Mouse (Mus musculus): ENCODE measurements at regions not wholly inside any gene's neighbourhood (a gene's known extent, or its start where the extent isn't known, plus 50 kb on each side); places are given as distances from the start of the nearest gene placed in this dataset.
"Not testable (repeated sequence)": the region's sequence is repeated elsewhere in the genome, so short reads cannot be mapped to it uniquely, and the experiment has no call there.

- Histone ChIP-seq H3K4me3 (ENCODE audit: low read length) (no peak overlapping the region), H3K4me2 (ENCODE audit: low read depth, low read length) (no peak overlapping the region), H3K9ac (ENCODE audit: low read length) (no peak overlapping the region), H3K27me3 (ENCODE audit: control insufficient read depth, insufficient read depth, low read length) (no peaks in the 10 kb centered on the region), H3K27ac (ENCODE audit: low read length) (no peak overlapping the region), H3K36me3 (ENCODE audit: control insufficient read depth, insufficient read depth) (no peaks in the 10 kb centered on the region), H3K4me1 (ENCODE audit: control insufficient read depth, insufficient read depth, low read length) (no peaks in the 10 kb centered on the region), H3K9me3 (replicated peaks; ENCODE audit: control insufficient read depth, low read length) (no peaks in the 10 kb centered on the region)
- ATAC-seq (replicated peaks; ENCODE audit: extremely low read depth, insufficient read depth, low FRiP score), result no peak
- WGBS, result 70% methylated on average over 4 of the region's 4 CpGs
These were observed 66.0 kb upstream of the Thsd7a start for GRCm38 (mm10) chr6:12814972-12815770.

- H3K36me3 ChIP-seq (ENCODE audit: control insufficient read depth, insufficient read depth); H3K9ac ChIP-seq (ENCODE audit: low read length); H3K9me3 ChIP-seq (replicated peaks; ENCODE audit: control insufficient read depth, low read length); H3K27ac ChIP-seq (ENCODE audit: low read length); H3K4me1 ChIP-seq (ENCODE audit: control insufficient read depth, insufficient read depth, low read length); H3K4me3 ChIP-seq (ENCODE audit: low read length); H3K27me3 ChIP-seq (ENCODE audit: control insufficient read depth, insufficient read depth, low read length); H3K4me2 ChIP-seq (ENCODE audit: low read depth, low read length): not testable (repeated sequence)
- ATAC-seq (replicated peaks; ENCODE audit: extremely low read depth, insufficient read depth, low FRiP score), result 0 out of 2 replicates have a peak, but pooled peaks have one; percentile 52
- WGBS, result 45% methylated on average over 5 of the region's 5 CpGs
These were observed 64.6 kb upstream of the Thsd7a start for GRCm38 (mm10) chr6:12813781-12814180.

GRCm38 (mm10) chr6:12812467-12812866 is 63.3 kb upstream of the Thsd7a start:
- ATAC-seq (replicated peaks; ENCODE audit: extremely low read depth, insufficient read depth, low FRiP score), result no peak
- WGBS, result 91% methylated on average over 1 of the region's 1 CpGs

GRCm38 (mm10) chr6:12812036-12812435 is 62.8 kb upstream of the Thsd7a start:
- Histone ChIP-seq H3K9ac (ENCODE audit: low read length) (no peak overlapping the region), H3K27me3 (ENCODE audit: control insufficient read depth, insufficient read depth, low read length) (no peaks in the 10 kb centered on the region), H3K4me3 (ENCODE audit: low read length) (no peak overlapping the region), H3K9me3 (replicated peaks; ENCODE audit: control insufficient read depth, low read length) (no peaks in the 10 kb centered on the region), H3K36me3 (ENCODE audit: control insufficient read depth, insufficient read depth) (no peaks in the 10 kb centered on the region), H3K4me1 (ENCODE audit: control insufficient read depth, insufficient read depth, low read length) (no peaks in the 10 kb centered on the region), H3K27ac (ENCODE audit: low read length) (no peak overlapping the region), H3K4me2 (ENCODE audit: low read depth, low read length) (no peak overlapping the region)
- ATAC-seq (replicated peaks; ENCODE audit: extremely low read depth, insufficient read depth, low FRiP score), result no peak
- 56% methylated on average over 1 of the region's 1 CpGs for WGBS

More at GRCm38 (mm10) chr6:12812467-12812866, 63.3 kb upstream of the Thsd7a start:
- Histone ChIP-seq H3K36me3 (ENCODE audit: control insufficient read depth, insufficient read depth) (no peaks in the 10 kb centered on the region), H3K4me2 (ENCODE audit: low read depth, low read length) (no peak overlapping the region), H3K27ac (ENCODE audit: low read length) (no peak overlapping the region), H3K4me1 (ENCODE audit: control insufficient read depth, insufficient read depth, low read length) (no peaks in the 10 kb centered on the region), H3K9ac (ENCODE audit: low read length) (no peak overlapping the region), H3K4me3 (ENCODE audit: low read length) (no peak overlapping the region), H3K9me3 (replicated peaks; ENCODE audit: control insufficient read depth, low read length) (no peaks in the 10 kb centered on the region), H3K27me3 (ENCODE audit: control insufficient read depth, insufficient read depth, low read length) (no peaks in the 10 kb centered on the region)

- Histone ChIP-seq H3K27me3 (ENCODE audit: control insufficient read depth, insufficient read depth, low read length) (no peaks in the 10 kb centered on the region), H3K36me3 (ENCODE audit: control insufficient read depth, insufficient read depth) (no peaks in the 10 kb centered on the region), H3K9me3 (replicated peaks; ENCODE audit: control insufficient read depth, low read length) (no peaks in the 10 kb centered on the region), H3K27ac (ENCODE audit: low read length) (no peak overlapping the region), H3K9ac (ENCODE audit: low read length) (no peak overlapping the region), H3K4me1 (ENCODE audit: control insufficient read depth, insufficient read depth, low read length) (no peaks in the 10 kb centered on the region), H3K4me3 (ENCODE audit: low read length) (no peak overlapping the region), H3K4me2 (ENCODE audit: low read depth, low read length) (no peak overlapping the region)
- 66% methylated on average over 5 of the region's 5 CpGs for WGBS
- no peak for ATAC-seq (replicated peaks; ENCODE audit: extremely low read depth, insufficient read depth, low FRiP score)
These were observed 60.4 kb upstream of the Thsd7a start for GRCm38 (mm10) chr6:12809601-12810000.

All from heart, embryonic 16.5 days (tissue).